Mouse (Mus musculus): ENCODE measurements around the gene Ost4. TPM values are rescaled to one million over a fixed set of nuclear protein-coding genes. Genes with fewer than 3 reads are reported as not detected.

Gene Ost4
- total and polyA plus RNA-seq, 3 experiments = 220 to 478 (median 321) TPM

GRCm38 (mm10) chr5:30887331-30887761 lies 20.2 kb downstream of the Ost4 start (continued):
- TF ChIP-seq USF1 (IDR thresholded peaks at IDR 0.05; ENCODE audit: low read depth, low read length) = 0 out of 2 replicates have a peak, but pooled peaks have one; percentile 9
- TF ChIP-seq NELFE (IDR thresholded peaks at IDR 0.05; ENCODE audit: low read depth, low read length) = peak; percentile 97
- no peak for TF ChIP-seq TAL1 (IDR thresholded peaks at IDR 0.05; ENCODE audit: low read length)
- TF ChIP-seq SMC3 (IDR thresholded peaks at IDR 0.05; ENCODE audit: low read depth, low read length) = no peak
- peak; percentile 66 for TF ChIP-seq ELF1 (IDR thresholded peaks at IDR 0.05; ENCODE audit: low read depth, low read length)
- TF ChIP-seq ZMIZ1 (IDR thresholded peaks at IDR 0.05; ENCODE audit: low read depth, low read length) = peak; percentile 99
- TF ChIP-seq GATA1 (IDR thresholded peaks at IDR 0.05; ENCODE audit: low read depth, low read length) = peak; percentile 90
- 0 out of 2 replicates have a peak, but pooled peaks have one; percentile 11 for TF ChIP-seq MAZ (IDR thresholded peaks at IDR 0.05; ENCODE audit: low read depth, low read length)
- peak; percentile 73 for TF ChIP-seq SIN3A (IDR thresholded peaks at IDR 0.05; ENCODE audit: low read length)
- TF ChIP-seq BHLHE40 (IDR thresholded peaks at IDR 0.05; ENCODE audit: borderline replicate concordance, low read depth, low read length) = no peak
- no peak for TF ChIP-seq USF2 (IDR thresholded peaks at IDR 0.05; ENCODE audit: borderline replicate concordance in 1 of 2, insufficient read depth in 1 of 2, low read depth in 1 of 2, low read length in 2 of 2)
- TF ChIP-seq CHD1 (IDR thresholded peaks at IDR 0.05; ENCODE audit: low read depth, low read length) = no peak
- TF ChIP-seq MAX (IDR thresholded peaks at IDR 0.05; ENCODE audit: low read length) = no peak; the same call in 1 of the 2 replicates

- Histone ChIP-seq H3K36me3 (ENCODE audit: control insufficient read depth in 1 of 2, insufficient read depth in 2 of 2, low read length in 2 of 2) (peaks cover 0 to 12% of the 10 kb centered on the region in 2 experiments; a peak in 1 of 4 replicates), H3K9ac (ENCODE audit: control insufficient read depth, low read depth, low read length, poor library complexity, severe bottlenecking) (peak overlapping the region; percentile 55), H3K27ac (ENCODE audit: control insufficient read depth, low read depth, low read length) (no peak overlapping the region), H3K4me3 (ENCODE audit: control insufficient read depth in 1 of 2, insufficient read depth in 1 of 2, low read depth in 2 of 2, low read length in 2 of 2) (peak overlapping the region; percentile 50 to 72), H3K9me3 (replicated peaks; ENCODE audit: insufficient read depth, low read length) (no peaks in the 10 kb centered on the region), H3K4me1 (ENCODE audit: control insufficient read depth in 1 of 2, insufficient read depth in 2 of 2, low read length in 2 of 2) (peaks cover 0 to 10% of the 10 kb centered on the region in 2 experiments; a peak in 2 of 4 replicates), H3K27me3 (ENCODE audit: control insufficient read depth in 1 of 2, insufficient read depth in 2 of 2, low read length in 2 of 2) (no peaks in the 10 kb centered on the region), H3K79me2 (ENCODE audit: control insufficient read depth, insufficient read depth, low read length, poor library complexity) (peaks cover 5% of the 10 kb centered on the region; the same call in 1 of the 2 replicates)
- TF ChIP-seq MEF2A (IDR thresholded peaks at IDR 0.05; ENCODE audit: extremely low read depth, insufficient replicate concordance, low read depth, low read length, poor library complexity, severe bottlenecking) (no peak), E2F4 (IDR thresholded peaks at IDR 0.05; ENCODE audit: borderline replicate concordance, low read depth, low read length) (0 out of 2 replicates have a peak, but pooled peaks have one; percentile 29), MAFK (IDR thresholded peaks at IDR 0.05; ENCODE audit: borderline replicate concordance, low read depth, low read length) (no peak), HCFC1 (IDR thresholded peaks at IDR 0.05; ENCODE audit: low read depth, low read length) (0 out of 2 replicates have a peak, but pooled peaks have one; percentile 2), KAT2A (conservative IDR thresholded peaks at IDR 0.05; ENCODE audit: low read depth, low read length) (no peak), MAZ (IDR thresholded peaks at IDR 0.05; ENCODE audit: low read depth, low read length) (0 out of 2 replicates have a peak, but pooled peaks have one; percentile 40)
- DNase-seq (ENCODE audit: low read depth, low spot score) = no peak
Measured at GRCm38 (mm10) chr5:30886731-30887130, 20.9 kb downstream of the Ost4 start.
